Mouse (Mus musculus) cerebellum, adult 2 months (tissue): ENCODE measurements around the gene Tenm2.

Source experiments
- CTCF ChIP-seq: fragments of 200-500 bp; IDR thresholded peaks from 2 replicates; pipeline ENCODE4 v1.5.1; 2011; ENCODE audit warnings: low read depth, mild to moderate bottlenecking, control low read depth, low read length, moderate library complexity, borderline replicate concordance; ENCODE audit not compliant: insufficient read depth
- POLR2A ChIP-seq: fragments of 200-500 bp; IDR thresholded peaks from 2 replicates; pipeline ENCODE4 v1.6.1; 2011; ENCODE audit warnings: low read length, control low read depth, borderline replicate concordance; ENCODE audit not compliant: insufficient read depth

DNA sequence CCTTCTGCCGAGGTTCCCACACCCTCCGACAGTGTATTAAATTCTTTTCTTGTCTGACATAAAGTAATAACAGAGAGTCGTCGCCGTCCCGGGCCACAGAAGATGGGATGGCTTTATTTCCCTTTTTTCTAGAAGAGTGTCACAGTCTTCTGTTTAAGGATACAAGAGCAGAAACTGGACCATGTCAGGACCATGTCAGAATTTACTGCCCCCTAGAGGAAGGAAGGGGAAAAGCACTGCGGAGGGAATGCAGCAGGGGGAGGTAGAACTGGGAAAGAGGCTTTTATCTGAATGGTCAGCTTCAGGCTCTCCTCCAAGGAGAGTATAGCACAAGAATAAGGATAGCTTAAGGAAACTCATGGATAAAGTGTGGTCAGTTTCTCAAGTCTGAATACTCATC lies 745.7 kb downstream of the Tenm2 start:
- TF ChIP-seq POLR2A (no peak), CTCF (peak; percentile 60; the same call in 1 of the 2 replicates)
